Mouse (Mus musculus) E14TG2a.4 (cell line): ENCODE measurements at regions not wholly inside any gene's neighbourhood (a gene's known extent, or its start where the extent isn't known, plus 50 kb on each side); places are given as distances from the start of the nearest gene placed in this dataset.

Experiments
- CTCF ChIP-seq: conservative IDR thresholded peaks from 2 replicates; pipeline ENCODE4 v1.5.1; 2014; ENCODE audit warnings: low read length
- NANOG ChIP-seq: IDR thresholded peaks from 2 replicates; pipeline ENCODE4 v1.6.1; 2014; ENCODE audit warnings: borderline replicate concordance, low read length, mixed read lengths
- POU5F1 ChIP-seq: IDR thresholded peaks from 2 replicates; pipeline ENCODE4 v1.6.1; 2014; ENCODE audit warnings: low read length, borderline replicate concordance

- TF ChIP-seq CTCF (no peak), POU5F1 (no peak), NANOG (no peak)
These were observed 134.3 kb upstream of the Pmfbp1 start for GRCm38 (mm10) chr8:109359396-109360051.
